Mouse (Mus musculus): ENCODE results near the gene Trim17. TPM values are rescaled to one million over a fixed set of nuclear protein-coding genes. Genes with fewer than 3 reads are reported as not detected.

Trim17 gene
- polyA plus RNA-seq, 1 experiment from 2014 or later, result 0.62 TPM

GRCm38 (mm10) chr11:58995061-58995806 lies 40.7 kb downstream of the Trim17 start:
- H3K9me3 ChIP-seq (ENCODE audit: low read length), result no peaks in the 10 kb centered on the region
- H3K4me1 ChIP-seq (ENCODE audit: insufficient read depth, low read depth, low read length), result no peaks in the 10 kb centered on the region
- H3K9ac ChIP-seq (replicated peaks; ENCODE audit: low read depth), result no peak overlapping the region
- ATAC-seq (no peak), DNase-seq (ENCODE audit: low spot score) (no peak)
- WGBS, result 77% methylated on average over 9 of the region's 9 CpGs
- no peak overlapping the region for H3K27ac ChIP-seq (ENCODE audit: low read length)
- H3K4me2 ChIP-seq (replicated peaks; ENCODE audit: low read depth, low read length), result no peak overlapping the region
- no peaks in the 10 kb centered on the region; the same call in 1 of the 2 replicates for H3K36me3 ChIP-seq (ENCODE audit: insufficient read depth, low read length)
- no peak for TF ChIP-seq EP300 (IDR thresholded peaks at IDR 0.05)
- TF ChIP-seq CTCF (IDR thresholded peaks at IDR 0.05), result no peak
- no peak overlapping the region for H3K4me3 ChIP-seq (ENCODE audit: low read depth, low read length)
- H3K27me3 ChIP-seq (replicated peaks; ENCODE audit: insufficient read depth, low read length), result peaks cover 4% of the 10 kb centered on the region; the same call in 1 of the 2 replicates

- no peak for DNase-seq (ENCODE audit: low spot score)
- Histone ChIP-seq H3K4me1 (ENCODE audit: insufficient read depth, low read depth, low read length) (no peaks in the 10 kb centered on the region), H3K9ac (replicated peaks; ENCODE audit: low read depth) (no peak overlapping the region), H3K36me3 (ENCODE audit: insufficient read depth, low read length) (no peaks in the 10 kb centered on the region), H3K27me3 (replicated peaks; ENCODE audit: insufficient read depth, low read length) (peaks cover 4% of the 10 kb centered on the region; the same call in 1 of the 2 replicates), H3K27ac (ENCODE audit: low read length) (no peak overlapping the region), H3K4me3 (ENCODE audit: low read depth, low read length) (no peak overlapping the region), H3K4me2 (replicated peaks; ENCODE audit: low read depth, low read length) (no peak overlapping the region), H3K9me3 (ENCODE audit: low read length) (no peaks in the 10 kb centered on the region)
- 39% methylated on average over 12 of the region's 12 CpGs for WGBS
- no peak for TF ChIP-seq CTCF (IDR thresholded peaks at IDR 0.05)
- no peak for TF ChIP-seq EP300 (IDR thresholded peaks at IDR 0.05)
- ATAC-seq, result no peak
These were observed 41.4 kb downstream of the Trim17 start for GRCm38 (mm10) chr11:58995807-58996370.

- Histone ChIP-seq H3K9ac (replicated peaks; ENCODE audit: low read depth) (no peak overlapping the region), H3K27me3 (replicated peaks; ENCODE audit: insufficient read depth, low read length) (peaks cover 4% of the 10 kb centered on the region; the same call in 1 of the 2 replicates), H3K4me3 (ENCODE audit: low read depth, low read length) (no peak overlapping the region), H3K9me3 (ENCODE audit: low read length) (no peaks in the 10 kb centered on the region), H3K36me3 (ENCODE audit: insufficient read depth, low read length) (no peaks in the 10 kb centered on the region), H3K4me1 (ENCODE audit: insufficient read depth, low read depth, low read length) (no peaks in the 10 kb centered on the region), H3K4me2 (replicated peaks; ENCODE audit: low read depth, low read length) (no peak overlapping the region), H3K27ac (ENCODE audit: low read length) (no peak overlapping the region)
- ATAC-seq, result no peak
- no peak for TF ChIP-seq CTCF (IDR thresholded peaks at IDR 0.05)
- TF ChIP-seq EP300 (IDR thresholded peaks at IDR 0.05), result no peak
- 61% methylated on average over 5 of the region's 5 CpGs for WGBS
- no peak for DNase-seq (ENCODE audit: low spot score)
These were observed 43.1 kb downstream of the Trim17 start for GRCm38 (mm10) chr11:58997541-58997940.

GRCm38 (mm10) chr11:58999158-58999557 lies 44.7 kb downstream of the Trim17 start:
- Histone ChIP-seq H3K27ac (ENCODE audit: low read length) (no peak overlapping the region), H3K4me1 (ENCODE audit: insufficient read depth, low read depth, low read length) (no peaks in the 10 kb centered on the region), H3K9ac (replicated peaks; ENCODE audit: low read depth) (no peak overlapping the region), H3K27me3 (replicated peaks; ENCODE audit: insufficient read depth, low read length) (peaks cover 4% of the 10 kb centered on the region; the same call in 1 of the 2 replicates), H3K4me2 (replicated peaks; ENCODE audit: low read depth, low read length) (no peak overlapping the region), H3K4me3 (ENCODE audit: low read depth, low read length) (no peak overlapping the region), H3K9me3 (ENCODE audit: low read length) (no peaks in the 10 kb centered on the region), H3K36me3 (ENCODE audit: insufficient read depth, low read length) (no peaks in the 10 kb centered on the region)
- TF ChIP-seq EP300 (IDR thresholded peaks at IDR 0.05) (no peak), CTCF (IDR thresholded peaks at IDR 0.05) (no peak)
- WGBS, result 32% methylated on average over 10 of the region's 11 CpGs
- DNase-seq (ENCODE audit: low spot score) (no peak), ATAC-seq (no peak)

GRCm38 (mm10) chr11:58999830-59000229 lies 45.3 kb downstream of the Trim17 start:
- Histone ChIP-seq H3K4me2 (replicated peaks; ENCODE audit: low read depth, low read length) (no peak overlapping the region), H3K36me3 (ENCODE audit: insufficient read depth, low read length) (no peaks in the 10 kb centered on the region), H3K4me1 (ENCODE audit: insufficient read depth, low read depth, low read length) (no peaks in the 10 kb centered on the region), H3K9me3 (ENCODE audit: low read length) (no peaks in the 10 kb centered on the region), H3K9ac (replicated peaks; ENCODE audit: low read depth) (no peak overlapping the region), H3K27me3 (replicated peaks; ENCODE audit: insufficient read depth, low read length) (peaks cover 3% of the 10 kb centered on the region; the same call in 1 of the 2 replicates), H3K27ac (ENCODE audit: low read length) (no peak overlapping the region), H3K4me3 (ENCODE audit: low read depth, low read length) (no peak overlapping the region)
- DNase-seq (ENCODE audit: low spot score), result no peak
- TF ChIP-seq EP300 (IDR thresholded peaks at IDR 0.05), result no peak
- TF ChIP-seq CTCF (IDR thresholded peaks at IDR 0.05), result no peak
- WGBS, result 78% methylated on average over 6 of the region's 6 CpGs
- ATAC-seq, result no peak

- DNase-seq (ENCODE audit: low spot score) (no peak), ATAC-seq (no peak)
- Histone ChIP-seq H3K9ac (replicated peaks; ENCODE audit: low read depth) (no peak overlapping the region), H3K9me3 (ENCODE audit: low read length) (no peaks in the 10 kb centered on the region), H3K4me1 (ENCODE audit: insufficient read depth, low read depth, low read length) (no peaks in the 10 kb centered on the region), H3K36me3 (ENCODE audit: insufficient read depth, low read length) (no peaks in the 10 kb centered on the region), H3K27ac (ENCODE audit: low read length) (no peak overlapping the region), H3K27me3 (replicated peaks; ENCODE audit: insufficient read depth, low read length) (no peaks in the 10 kb centered on the region; the same call in 1 of the 2 replicates), H3K4me3 (ENCODE audit: low read depth, low read length) (no peak overlapping the region), H3K4me2 (replicated peaks; ENCODE audit: low read depth, low read length) (no peak overlapping the region)
- TF ChIP-seq EP300 (IDR thresholded peaks at IDR 0.05) (no peak), CTCF (IDR thresholded peaks at IDR 0.05) (no peak)
- 92% methylated on average over 21 of the region's 21 CpGs for WGBS
These were observed 46.1 kb downstream of the Trim17 start for GRCm38 (mm10) chr11:59000635-59001034.

Measured in lung, postnatal 0 days (tissue).